Mouse (Mus musculus): Measurements from ENCODE around the gene Arl14. TPM values are rescaled to one million over a fixed set of nuclear protein-coding genes. Genes with fewer than 3 reads are reported as not detected.
A peak's percentile ranks its signal among the peaks of the same experiment; 100 is the strongest.

The Arl14 gene
- polyA plus RNA-seq, 1 experiment from 2014 or later = not detected

- no peak for DNase-seq (ENCODE audit: low spot score)
- Histone ChIP-seq H3K4me3 (no peak overlapping the region), H3K27ac (no peak overlapping the region), H3K36me3 (no peaks in the 10 kb centered on the region), H3K9me3 (no peaks in the 10 kb centered on the region), H3K27me3 (ENCODE audit: insufficient read depth, poor library complexity, severe bottlenecking) (no peaks in the 10 kb centered on the region), H3K4me1 (no peaks in the 10 kb centered on the region)
- WGBS = 77% methylated on average over 2 of the region's 2 CpGs
Measured at GRCm38 (mm10) chr3:69198098-69198497, 24.1 kb upstream of the Arl14 start.

DNA sequence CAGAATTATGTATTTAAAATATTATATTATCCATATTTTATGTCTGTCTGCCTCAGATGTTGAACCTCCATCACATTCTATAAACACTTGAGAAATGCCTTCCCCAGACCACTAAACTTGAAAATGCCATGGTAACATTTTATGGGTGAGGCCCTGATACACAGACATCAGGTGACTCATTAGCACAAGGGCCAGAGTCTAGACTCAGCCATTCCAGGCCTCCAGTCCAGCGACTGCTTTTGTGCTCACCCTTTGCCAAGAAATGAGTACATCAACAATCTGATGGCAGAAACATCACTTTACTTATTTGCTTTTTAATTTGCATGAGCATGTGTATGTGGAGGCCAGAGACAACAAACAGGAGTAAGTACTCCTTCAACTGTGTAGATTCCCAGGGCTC, 22.0 kb upstream of the Arl14 start:
- Histone ChIP-seq H3K36me3 (no peaks in the 10 kb centered on the region), H3K4me1 (peaks cover 2% of the 10 kb centered on the region), H3K4me3 (no peak overlapping the region), H3K27me3 (ENCODE audit: insufficient read depth, poor library complexity, severe bottlenecking) (no peaks in the 10 kb centered on the region), H3K9me3 (no peaks in the 10 kb centered on the region), H3K27ac (no peak overlapping the region)
- 69% methylated on average over 1 of the region's 1 CpGs for WGBS
- DNase-seq (ENCODE audit: low spot score) = no peak

DNA sequence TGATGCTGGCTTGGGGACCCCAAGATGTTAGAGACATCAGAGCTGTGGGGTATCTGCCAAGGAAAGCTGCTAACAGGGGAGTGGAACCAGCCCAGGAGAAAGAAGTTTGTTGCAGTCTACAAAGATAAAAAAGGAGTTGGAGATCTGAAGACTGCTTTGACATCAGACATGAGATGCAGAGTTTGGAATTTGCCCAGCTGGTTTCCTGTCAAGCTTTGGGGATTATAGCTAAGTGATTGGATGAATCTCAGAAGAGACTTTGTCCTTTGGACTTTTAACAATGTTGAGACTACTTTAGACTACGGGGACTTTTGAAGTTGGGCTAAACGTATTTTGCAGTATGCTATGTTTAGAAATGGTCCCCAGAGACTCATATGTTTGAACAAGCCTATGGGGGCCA, 21.0 kb upstream of the Arl14 start:
- H3K27ac ChIP-seq = no peak overlapping the region
- 72% methylated on average over 2 of the region's 2 CpGs for WGBS
- no peak for DNase-seq (ENCODE audit: low spot score)
- H3K4me1 ChIP-seq = peaks cover 10% of the 10 kb centered on the region
- no peaks in the 10 kb centered on the region for H3K9me3 ChIP-seq
- H3K4me3 ChIP-seq = no peak overlapping the region
- no peaks in the 10 kb centered on the region for H3K36me3 ChIP-seq
- H3K27me3 ChIP-seq (ENCODE audit: insufficient read depth, poor library complexity, severe bottlenecking) = no peaks in the 10 kb centered on the region

DNA sequence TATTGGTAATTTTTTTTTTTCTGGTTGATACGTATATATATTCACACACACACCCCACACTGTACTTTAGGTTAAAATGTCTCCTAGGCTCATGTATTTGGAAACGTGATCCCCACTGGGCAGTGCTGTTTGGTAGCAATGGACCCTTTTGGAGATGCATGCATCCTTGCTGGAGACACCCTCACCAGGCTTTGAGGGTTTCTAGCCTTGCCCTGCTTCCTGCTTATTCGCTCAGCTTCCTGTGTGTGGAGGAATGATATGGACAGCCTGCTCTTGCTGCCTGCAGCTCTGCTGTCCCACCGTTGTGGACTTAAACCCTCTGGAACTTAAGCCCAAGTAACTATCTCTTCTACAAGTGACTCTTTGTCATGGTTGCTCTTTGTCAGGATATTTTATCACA, 19.3 kb upstream of the Arl14 start:
- 54% methylated on average over 4 of the region's 4 CpGs for WGBS
- no peak overlapping the region for H3K27ac ChIP-seq

DNA sequence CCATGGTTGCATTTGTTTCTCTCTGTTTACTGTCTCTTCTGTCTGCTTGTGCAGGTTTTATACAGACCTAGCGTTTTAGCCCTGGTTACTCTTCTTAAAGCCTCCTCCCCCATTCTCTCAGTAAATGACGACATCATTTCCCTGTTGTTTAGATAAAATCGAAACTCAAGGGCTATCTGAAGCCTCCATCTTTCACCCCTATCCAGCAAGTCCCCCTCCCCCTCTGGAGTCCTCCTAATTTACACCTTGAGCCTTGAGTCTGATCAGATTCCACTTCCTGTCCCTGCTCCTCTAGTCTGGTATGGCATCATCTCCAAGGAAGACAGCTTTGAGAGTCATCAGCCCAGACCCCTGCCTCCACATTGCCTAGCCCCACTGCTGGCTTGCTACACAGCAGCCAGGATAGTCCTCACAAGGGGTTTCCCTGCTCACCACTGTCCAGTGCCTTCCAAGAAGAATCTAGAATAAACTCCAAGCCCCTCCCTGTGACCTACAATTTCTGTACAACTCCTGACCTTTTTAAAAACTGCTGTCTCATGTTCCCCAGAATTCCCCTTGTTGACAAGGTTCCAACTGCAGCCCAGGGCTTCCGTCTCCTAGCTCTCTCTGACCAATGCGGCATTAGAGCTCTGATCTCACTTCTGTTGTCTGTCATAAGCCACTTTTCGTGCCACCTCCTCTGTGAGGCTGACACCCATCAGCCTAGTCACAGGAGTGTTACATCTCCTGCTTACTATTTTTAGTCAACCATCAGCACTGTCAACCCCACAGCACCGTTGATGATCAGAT, 16.8 kb upstream of the Arl14 start:
- Histone ChIP-seq H3K4me1 (peaks cover 10% of the 10 kb centered on the region), H3K4me3 (no peak overlapping the region), H3K27ac (peak overlapping the region; percentile 31), H3K9me3 (no peaks in the 10 kb centered on the region), H3K36me3 (no peaks in the 10 kb centered on the region), H3K27me3 (ENCODE audit: insufficient read depth, poor library complexity, severe bottlenecking) (no peaks in the 10 kb centered on the region)
- no peak for DNase-seq (ENCODE audit: low spot score)
- 34% methylated on average over 7 of the region's 7 CpGs for WGBS

More for the DNA sequence above, 19.3 kb upstream of the Arl14 start:
- Histone ChIP-seq H3K4me1 (peaks cover 10% of the 10 kb centered on the region), H3K36me3 (no peaks in the 10 kb centered on the region), H3K4me3 (no peak overlapping the region), H3K9me3 (no peaks in the 10 kb centered on the region), H3K27me3 (ENCODE audit: insufficient read depth, poor library complexity, severe bottlenecking) (no peaks in the 10 kb centered on the region)
- DNase-seq (ENCODE audit: low spot score) = no peak

- Histone ChIP-seq H3K4me1 (peaks cover 10% of the 10 kb centered on the region), H3K27me3 (ENCODE audit: insufficient read depth, poor library complexity, severe bottlenecking) (no peaks in the 10 kb centered on the region), H3K4me3 (no peak overlapping the region), H3K9me3 (no peaks in the 10 kb centered on the region), H3K36me3 (no peaks in the 10 kb centered on the region), H3K27ac (no peak overlapping the region)
- 84% methylated on average over 10 of the region's 10 CpGs for WGBS
- DNase-seq (ENCODE audit: low spot score) = no peak
Measured at GRCm38 (mm10) chr3:69206193-69206893, 15.9 kb upstream of the Arl14 start.

GRCm38 (mm10) chr3:69208441-69209309, 13.5 kb upstream of the Arl14 start:
- Histone ChIP-seq H3K27me3 (ENCODE audit: insufficient read depth, poor library complexity, severe bottlenecking) (no peaks in the 10 kb centered on the region), H3K9me3 (no peaks in the 10 kb centered on the region), H3K4me3 (no peak overlapping the region), H3K4me1 (peaks cover 10% of the 10 kb centered on the region), H3K27ac (no peak overlapping the region), H3K36me3 (no peaks in the 10 kb centered on the region)
- 63% methylated on average over 12 of the region's 12 CpGs for WGBS
- DNase-seq (ENCODE audit: low spot score) = no peak

- 70% methylated on average over 2 of the region's 2 CpGs for WGBS
- no peak for DNase-seq (ENCODE audit: low spot score)
- Histone ChIP-seq H3K4me1 (no peaks in the 10 kb centered on the region), H3K9me3 (no peaks in the 10 kb centered on the region), H3K36me3 (no peaks in the 10 kb centered on the region), H3K4me3 (no peak overlapping the region), H3K27ac (no peak overlapping the region), H3K27me3 (ENCODE audit: insufficient read depth, poor library complexity, severe bottlenecking) (no peaks in the 10 kb centered on the region)
Measured at GRCm38 (mm10) chr3:69212246-69212645, 10.0 kb upstream of the Arl14 start.

DNA sequence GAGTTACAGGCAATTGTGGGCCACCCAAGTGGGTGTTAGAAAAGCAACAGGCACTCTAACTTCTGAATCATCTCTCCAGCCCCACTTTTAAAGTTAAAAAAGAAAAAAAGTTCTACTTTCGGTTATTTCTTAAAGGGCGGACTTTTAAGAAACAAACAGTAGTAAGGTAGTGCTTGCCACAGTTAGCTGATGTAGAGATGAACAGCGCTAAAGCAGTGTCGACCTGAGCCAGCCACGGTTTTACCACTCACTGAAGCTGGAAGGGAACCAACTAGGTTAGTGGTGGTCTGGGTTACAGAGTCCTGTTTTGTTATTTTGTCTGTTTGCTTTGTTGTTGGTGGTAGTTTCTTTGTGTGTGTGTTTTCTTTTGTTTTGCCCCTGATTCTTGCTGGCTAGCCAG, 8.8 kb upstream of the Arl14 start:
- H3K27ac ChIP-seq = no peak overlapping the region
- H3K36me3 ChIP-seq = no peaks in the 10 kb centered on the region
- no peaks in the 10 kb centered on the region for H3K9me3 ChIP-seq
- H3K4me1 ChIP-seq = no peaks in the 10 kb centered on the region
- no peak for DNase-seq (ENCODE audit: low spot score)
- H3K27me3 ChIP-seq (ENCODE audit: insufficient read depth, poor library complexity, severe bottlenecking) = no peaks in the 10 kb centered on the region
- H3K4me3 ChIP-seq = no peak overlapping the region
- 79% methylated on average over 5 of the region's 5 CpGs for WGBS

DNA sequence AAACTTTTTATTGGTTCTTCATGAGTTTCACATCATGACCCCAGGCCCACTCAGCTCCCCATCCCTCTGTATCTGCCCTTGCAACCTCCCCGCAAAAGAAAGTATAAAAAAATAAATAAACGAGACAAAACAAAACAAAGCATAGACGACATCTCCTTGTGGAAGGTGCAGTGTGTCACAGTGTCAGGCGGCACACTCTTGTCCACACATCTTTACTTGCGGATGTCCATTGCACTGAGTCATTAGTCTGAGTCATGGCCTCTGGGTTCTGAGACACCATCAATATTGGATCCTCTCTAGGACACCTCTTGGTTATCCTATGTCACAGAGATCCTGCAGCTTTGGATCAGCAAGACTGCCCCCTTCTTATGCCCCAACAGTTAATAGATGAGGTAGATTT, 7.7 kb upstream of the Arl14 start:
- Histone ChIP-seq H3K36me3 (no peaks in the 10 kb centered on the region), H3K4me1 (no peaks in the 10 kb centered on the region), H3K27ac (no peak overlapping the region), H3K4me3 (no peak overlapping the region), H3K9me3 (no peaks in the 10 kb centered on the region), H3K27me3 (ENCODE audit: insufficient read depth, poor library complexity, severe bottlenecking) (no peaks in the 10 kb centered on the region)
- WGBS = 85% methylated on average over 5 of the region's 5 CpGs
- DNase-seq (ENCODE audit: low spot score) = no peak

DNA sequence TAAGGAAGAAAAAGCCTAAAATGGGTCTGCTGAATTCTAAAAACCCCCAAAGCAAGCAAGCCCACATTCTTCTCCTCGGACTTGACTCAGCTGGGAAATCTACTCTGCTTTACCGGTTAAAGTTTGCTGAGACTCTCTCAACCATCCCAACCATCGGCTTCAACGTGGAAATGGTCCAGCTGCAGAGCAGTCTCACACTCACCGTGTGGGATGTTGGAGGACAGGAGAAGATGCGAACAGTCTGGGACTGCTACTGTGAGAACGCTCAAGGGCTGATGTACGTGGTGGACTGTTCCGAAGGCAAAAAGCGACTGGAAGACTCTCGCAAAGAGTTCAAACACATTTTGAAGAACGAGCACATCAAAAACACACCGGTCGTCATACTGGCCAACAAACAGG, 282 bp downstream of the Arl14 start:
- no peak overlapping the region for H3K27ac ChIP-seq
- no peaks in the 10 kb centered on the region for H3K36me3 ChIP-seq
- DNase-seq (ENCODE audit: low spot score) = no peak
- no peak overlapping the region for H3K4me3 ChIP-seq
- no peaks in the 10 kb centered on the region for H3K4me1 ChIP-seq
- H3K27me3 ChIP-seq (ENCODE audit: insufficient read depth, poor library complexity, severe bottlenecking) = no peaks in the 10 kb centered on the region
- H3K9me3 ChIP-seq = no peaks in the 10 kb centered on the region
- WGBS = 90% methylated on average over 14 of the region's 14 CpGs

- no peak overlapping the region for H3K4me3 ChIP-seq
- H3K9me3 ChIP-seq = no peaks in the 10 kb centered on the region
- H3K27me3 ChIP-seq (ENCODE audit: insufficient read depth, poor library complexity, severe bottlenecking) = no peaks in the 10 kb centered on the region
- H3K36me3 ChIP-seq = no peaks in the 10 kb centered on the region
- H3K27ac ChIP-seq = no peak overlapping the region
- no peaks in the 10 kb centered on the region for H3K4me1 ChIP-seq
- 87% methylated on average over 7 of the region's 7 CpGs for WGBS
- DNase-seq (ENCODE audit: low spot score) = no peak
Measured at GRCm38 (mm10) chr3:69222987-69223386, 768 bp downstream of the Arl14 start.

- Histone ChIP-seq H3K36me3 (no peaks in the 10 kb centered on the region), H3K9me3 (no peaks in the 10 kb centered on the region), H3K27me3 (ENCODE audit: insufficient read depth, poor library complexity, severe bottlenecking) (no peaks in the 10 kb centered on the region), H3K27ac (no peak overlapping the region), H3K4me3 (no peak overlapping the region), H3K4me1 (no peaks in the 10 kb centered on the region)
- no peak for DNase-seq (ENCODE audit: low spot score)
- WGBS = 63% methylated on average over 8 of the region's 8 CpGs
Measured at GRCm38 (mm10) chr3:69223666-69224065, 1.4 kb downstream of the Arl14 start.

All from heart, embryonic 10.5 days (tissue).